Mouse (Mus musculus) ES-Bruce4 (cell line): ENCODE measurements at regions not wholly inside any gene's neighbourhood (a gene's known extent, or its start where the extent isn't known, plus 50 kb on each side); places are given as distances from the start of the nearest gene placed in this dataset.

ENCODE experiments used
- CTCF ChIP-seq: IDR thresholded peaks from one replicate; pipeline ENCODE4 v1.8.1; 2011; ENCODE audit warnings: low read depth, low read length
- EP300 ChIP-seq: IDR thresholded peaks from 2 replicates; pipeline ENCODE4 v1.6.1; 2011; ENCODE audit warnings: low read depth, low read length; ENCODE audit not compliant: insufficient read depth

DNA sequence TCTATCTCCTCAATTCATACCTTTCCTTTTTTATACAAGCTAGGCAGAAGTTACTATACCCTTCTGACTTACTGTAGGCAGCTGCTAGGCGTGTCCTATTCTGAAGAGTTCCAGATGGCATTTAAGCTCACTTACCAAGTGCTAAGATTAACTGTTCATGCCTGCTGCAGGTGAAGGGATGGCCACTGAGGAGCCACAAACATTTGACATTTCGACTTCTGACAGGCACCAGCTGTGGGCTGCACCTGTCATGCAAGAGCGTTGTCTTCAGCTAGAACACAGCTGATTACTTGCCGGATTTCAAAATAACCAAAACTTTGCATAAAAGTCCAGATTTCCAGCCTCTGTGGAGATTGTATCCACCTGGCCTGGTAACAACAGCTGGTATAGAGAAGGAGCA, 419.7 kb downstream of the Zfp619 start:
- TF ChIP-seq EP300 (no peak), CTCF (no peak)
